ENCODE assay signal across 9 mouse cellular contexts in genomic region chr3:155092081-155092480, GRCm38 (mm10). TPM values are rescaled to one million over a fixed set of nuclear protein-coding genes. Genes with fewer than 3 reads are reported as not detected.
DNase-seq lines count a peak whose midpoint lies in the region; ATAC-seq and TF ChIP-seq lines count a peak whose summit lies in the region.
"Had no signal": no experiment of that assay in that cellular context is flagged by ENCODE, and none has a peak within 500 bp of the region (broad histone marks: within the 10 kb centered on the region; RNA-seq: fewer than 3 reads in every experiment).

No protein-coding gene starts in this region.

- TF ChIP-seq CTCF in cerebellum, adult 2 months (IDR thresholded peaks at IDR 0.05; ENCODE audit: borderline replicate concordance, insufficient read depth, low read depth, low read length), result no peak

- H3K27me3 ChIP-seq in cerebellum, adult 2 months (ENCODE audit: control insufficient read depth, insufficient read depth, low read length), result no peaks in the 10 kb centered on the region
- H3K27me3 ChIP-seq in forebrain, embryonic 14.5 days (replicated peaks; ENCODE audit: control insufficient read depth, insufficient read depth, low read length), result no peaks in the 10 kb centered on the region
- no peaks in the 10 kb centered on the region for H3K27me3 ChIP-seq in liver, embryonic 13.5 days

- H3K9me3 ChIP-seq in forebrain, embryonic 14.5 days (replicated peaks; ENCODE audit: control insufficient read depth, low read length), result no peaks in the 10 kb centered on the region
- H3K9me3 ChIP-seq in liver, embryonic 13.5 days (replicated peaks), result no peaks in the 10 kb centered on the region

- H3K4me3 ChIP-seq in cerebellum, adult 2 months (replicated peaks; ENCODE audit: insufficient read depth, low read depth, low read length), result peak overlapping the region; percentile 45
- H3K4me3 ChIP-seq in forebrain, embryonic 14.5 days (ENCODE audit: low read depth, low read length), result peak overlapping the region; percentile 40
- peak overlapping the region; percentile 71; the same call in 1 of the 2 replicates for H3K4me3 ChIP-seq in liver, embryonic 13.5 days (replicated peaks)

- H3K9ac ChIP-seq in forebrain, embryonic 14.5 days (ENCODE audit: low read length), result no peak overlapping the region
- no peak overlapping the region for H3K9ac ChIP-seq in liver, embryonic 13.5 days

- 94% methylated on average over 6 of the region's 6 CpGs for WGBS in cerebellum, adult 2 months
- 96% methylated on average over 6 of the region's 6 CpGs for WGBS in forebrain, embryonic 14.5 days
- 82% methylated on average over 6 of the region's 6 CpGs for WGBS in liver, embryonic 13.5 days (ENCODE audit: insufficient replicate concordance)

- no peak overlapping the region for H3K27ac ChIP-seq in cerebellum, adult 2 months (ENCODE audit: insufficient read depth, low read length)
- H3K27ac ChIP-seq in forebrain, embryonic 14.5 days (ENCODE audit: low read depth, low read length), result no peak overlapping the region
- H3K27ac ChIP-seq in liver, embryonic 13.5 days, result no peak overlapping the region

- H3K4me2 ChIP-seq in forebrain, embryonic 14.5 days (ENCODE audit: low read length), result peak overlapping the region; percentile 62
- peak overlapping the region; percentile 80 for H3K4me2 ChIP-seq in liver, embryonic 13.5 days

- DNase-seq in cerebellum, adult 2 months, result no peak
- no peak for DNase-seq in cerebellum, adult 9-10 months
- DNase-seq in 3T3-L1 (ENCODE audit: low read depth, low spot score), result peak; percentile 63
- no peak for DNase-seq in forebrain, embryonic 14.5 days (ENCODE audit: low spot score)
- no peak for DNase-seq in liver, embryonic 13.5 days
- no peak for DNase-seq in adrenal gland, postnatal 4 days (ENCODE audit: low spot score in 2 of 2)
- no peak for DNase-seq in thymus, postnatal 4 days
- DNase-seq in right cerebral cortex, postnatal 10 days (ENCODE audit: low spot score in 2 of 2), result no peak
- DNase-seq: heart, adult 18-20 months had no signal

- TF ChIP-seq POLR2A in cerebellum, adult 2 months (IDR thresholded peaks at IDR 0.05; ENCODE audit: borderline replicate concordance, insufficient read depth, low read length), result no peak

- ATAC-seq in forebrain, embryonic 14.5 days, result no peak
- no peak for ATAC-seq in liver, embryonic 13.5 days (ENCODE audit: low read depth)

- peaks cover 3% of the 10 kb centered on the region; the same call in 1 of the 2 replicates for H3K4me1 ChIP-seq in cerebellum, adult 2 months (ENCODE audit: control insufficient read depth, insufficient read depth, low read length)
- peaks cover 6% of the 10 kb centered on the region; the same call in 1 of the 2 replicates for H3K4me1 ChIP-seq in forebrain, embryonic 14.5 days (ENCODE audit: control insufficient read depth, insufficient read depth, low read length)
- peaks cover 14% of the 10 kb centered on the region for H3K4me1 ChIP-seq in liver, embryonic 13.5 days (replicated peaks)

- peaks cover 15% of the 10 kb centered on the region for H3K36me3 ChIP-seq in forebrain, embryonic 14.5 days (ENCODE audit: control insufficient read depth, insufficient read depth, low read length)
- H3K36me3 ChIP-seq in liver, embryonic 13.5 days, result peaks cover 8% of the 10 kb centered on the region

RNA-seq across cellular contexts. Expression of gene Fpgt, which starts 1.1 kb away (rescaled TPM):
- polyA plus RNA-seq in cerebellum, adult 2 months (2012; rRNA removed), result 26.5 and 28.9 TPM in 2 replicates
- 24.8 and 26.9 TPM in 2 replicates for polyA plus RNA-seq in forebrain, embryonic 14.5 days (2014; fragmentation: Nextera tagmentation; extraction: Ambion mirVana)
- 5.8 and 8.5 TPM in 2 replicates for polyA plus RNA-seq in liver, embryonic 13.5 days (2015; fragmentation: Nextera tagmentation; extraction: Ambion mirVana)
- 10 to 100 TPM; 24.7 to 25.5 TPM for total RNA-seq in adrenal gland, postnatal 4 days (2021)

RNA-seq across cellular contexts. Expression of gene Lrriq3, which starts 1.2 kb away (rescaled TPM):
- 0.49 and 0.67 TPM in 2 replicates for polyA plus RNA-seq in cerebellum, adult 2 months (2012; rRNA removed)
- 1.2 and 1.8 TPM in 2 replicates for polyA plus RNA-seq in forebrain, embryonic 14.5 days (2014; fragmentation: Nextera tagmentation; extraction: Ambion mirVana)
- 0.22 and 0.31 TPM in 2 replicates for polyA plus RNA-seq in liver, embryonic 13.5 days (2015; fragmentation: Nextera tagmentation; extraction: Ambion mirVana)
- total RNA-seq in adrenal gland, postnatal 4 days (2021), result 1 to 10 TPM; 2.2 to 2.3 TPM

RNA-seq across cellular contexts. Expression of gene Tnni3k, which starts 36.9 kb away (rescaled TPM):
- 0.10 TPM in 1 of 2 replicates, not detected in the other for polyA plus RNA-seq in cerebellum, adult 2 months (2012; rRNA removed)
- 0.10 and 0.16 TPM in 2 replicates for polyA plus RNA-seq in forebrain, embryonic 14.5 days (2014; fragmentation: Nextera tagmentation; extraction: Ambion mirVana)
- polyA plus RNA-seq in liver, embryonic 13.5 days (2015; fragmentation: Nextera tagmentation; extraction: Ambion mirVana), result 0.09 TPM in 1 of 2 replicates, not detected in the other
- not detected for total RNA-seq in adrenal gland, postnatal 4 days (2021)
